Mouse (Mus musculus) cerebellum, adult 2 months (tissue): Measurements from ENCODE around the gene Dnmbp.

Experiments
- CTCF ChIP-seq: fragments of 200-500 bp; IDR thresholded peaks from 2 replicates; pipeline ENCODE4 v1.5.1; 2011; ENCODE audit warnings: low read depth, mild to moderate bottlenecking, control low read depth, low read length, moderate library complexity, borderline replicate concordance; ENCODE audit not compliant: insufficient read depth
- POLR2A ChIP-seq: fragments of 200-500 bp; IDR thresholded peaks from 2 replicates; pipeline ENCODE4 v1.6.1; 2011; ENCODE audit warnings: low read length, control low read depth, borderline replicate concordance; ENCODE audit not compliant: insufficient read depth

DNA sequence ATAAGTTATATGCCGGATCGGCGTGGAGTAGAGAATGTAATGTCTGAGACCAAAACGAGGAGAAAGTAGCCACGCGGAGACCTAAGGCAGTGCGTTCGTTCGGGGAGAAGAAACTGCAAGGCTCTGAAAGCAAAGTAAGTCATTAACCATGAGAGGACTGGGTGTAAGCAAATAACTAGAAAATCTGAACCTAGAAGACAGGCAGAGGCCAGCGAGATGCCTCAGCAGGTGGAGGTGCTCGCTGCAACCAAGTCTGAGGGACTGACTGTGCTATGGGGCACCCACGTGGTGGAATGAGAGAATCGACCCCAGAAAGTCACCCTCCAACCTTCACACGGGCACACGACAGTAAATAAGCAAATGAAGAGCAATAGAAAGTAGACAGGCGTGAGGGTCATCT, 3.1 kb upstream of the Dnmbp start:
- TF ChIP-seq POLR2A = no peak
- TF ChIP-seq CTCF = no peak
